Mouse (Mus musculus) effector memory CD4-positive, alpha-beta T cell, adult 7 months (primary cell): ENCODE measurements around the gene Tgds. TPM values are rescaled to one million over a fixed set of nuclear protein-coding genes. Genes with fewer than 3 reads are reported as not detected.

Source experiments
- polyA plus RNA-seq: library from polyadenylated mRNA; unstranded; fragments of 100-300 nt; shearing (Covaris generic); gene quantifications from one replicate; pipeline ENCODE4 v1.2.1, GENCODE M21; 2017

The Tgds gene
- 13.2 TPM for polyA plus RNA-seq

GRCm38 (mm10) chr14:118132642-118132977 lies at the start of gene Tgds:
Gene Tgds, minus strand, starts transcription at chr14:118132755.

GRCm38 (mm10) chr14:118136744-118137452 lies 4.3 kb upstream of the Tgds start, which contains the start of gene Gpr180:
Gene Gpr180, plus strand, starts transcription at chr14:118137158.

Other genes starting within 250 kb of the Tgds start
- 0.56 TPM for gene Dct, start 80.5 kb downstream of the Tgds start, polyA plus RNA-seq
- gene Gpr180, start 4.4 kb upstream of the Tgds start, polyA plus RNA-seq: 24.7 TPM
- 0.20 TPM for gene Sox21, start 104.3 kb upstream of the Tgds start, polyA plus RNA-seq
- gene Gm9376, start 134.2 kb upstream of the Tgds start, polyA plus RNA-seq: not detected